28 mouse cellular contexts compared by ENCODE assay signal in genomic region chr14:62329631-62330030, GRCm38 (mm10). TPM values are rescaled to one million over a fixed set of nuclear protein-coding genes. Genes with fewer than 3 reads are reported as not detected.
DNase-seq lines count a peak whose midpoint lies in the region; ATAC-seq and TF ChIP-seq lines count a peak whose summit lies in the region.
"Had no signal": no experiment of that assay in that cellular context is flagged by ENCODE, and none has a peak within 500 bp of the region (broad histone marks: within the 10 kb centered on the region; RNA-seq: fewer than 3 reads in every experiment).

No protein-coding gene starts in this region.

- no peak for TF ChIP-seq EP300 in liver, postnatal 0 days (IDR thresholded peaks at IDR 0.05; ENCODE audit: low read depth)

- H3K79me2 ChIP-seq in liver, adult 2 months (ENCODE audit: control insufficient read depth, insufficient read depth, low read length), result peaks cover 3% of the 10 kb centered on the region; the same call in 1 of the 2 replicates

- no peak for TF ChIP-seq CTCF in liver, adult 2 months (IDR thresholded peaks at IDR 0.05; ENCODE audit: low read depth, low read length)
- no peak for TF ChIP-seq CTCF in liver, postnatal 0 days (IDR thresholded peaks at IDR 0.05; ENCODE audit: low read depth)

- H3K9ac ChIP-seq in kidney, embryonic 16.5 days (replicated peaks; ENCODE audit: low read length), result no peak overlapping the region
- H3K9ac ChIP-seq in liver, adult 2 months (ENCODE audit: low read depth, low read length), result no peak overlapping the region
- H3K9ac ChIP-seq in liver, postnatal 0 days (replicated peaks), result no peak overlapping the region
- H3K9ac ChIP-seq in hindbrain, embryonic 14.5 days, result no peak overlapping the region
- H3K9ac ChIP-seq: embryonic facial prominence, embryonic 13.5 days; forebrain, embryonic 12.5 days; forebrain, embryonic 15.5 days; hindbrain, embryonic 12.5 days had no signal

- no peaks in the 10 kb centered on the region for H3K9me3 ChIP-seq in kidney, embryonic 16.5 days (ENCODE audit: low read length)
- no peaks in the 10 kb centered on the region for H3K9me3 ChIP-seq in liver, postnatal 0 days (ENCODE audit: low read length)
- H3K9me3 ChIP-seq in hindbrain, embryonic 14.5 days (ENCODE audit: control insufficient read depth, low read length), result no peaks in the 10 kb centered on the region
- H3K9me3 ChIP-seq: embryonic facial prominence, embryonic 10.5 days; embryonic facial prominence, embryonic 13.5 days; forebrain, embryonic 12.5 days; forebrain, embryonic 15.5 days; hindbrain, embryonic 12.5 days had no signal

- H3K36me3 ChIP-seq in kidney, embryonic 16.5 days (ENCODE audit: insufficient read depth, low read length), result no peaks in the 10 kb centered on the region
- H3K36me3 ChIP-seq in liver, adult 2 months (ENCODE audit: control insufficient read depth, insufficient read depth, low read length), result no peaks in the 10 kb centered on the region
- no peaks in the 10 kb centered on the region for H3K36me3 ChIP-seq in liver, postnatal 0 days (replicated peaks; ENCODE audit: insufficient read depth, low read length)
- H3K36me3 ChIP-seq in hindbrain, embryonic 14.5 days (replicated peaks; ENCODE audit: control insufficient read depth, insufficient read depth), result no peaks in the 10 kb centered on the region
- H3K36me3 ChIP-seq: embryonic facial prominence, embryonic 10.5 days; embryonic facial prominence, embryonic 13.5 days; forebrain, embryonic 12.5 days; forebrain, embryonic 15.5 days; hindbrain, embryonic 12.5 days had no signal

- WGBS in kidney, embryonic 16.5 days, result 90% methylated on average over 3 of the region's 3 CpGs
- 31% methylated on average over 3 of the region's 3 CpGs for WGBS in liver, adult 2 months
- 65% methylated on average over 3 of the region's 3 CpGs for WGBS in liver, postnatal 0 days (ENCODE audit: insufficient replicate concordance)
- WGBS in hindbrain, embryonic 14.5 days, result 90% methylated on average over 3 of the region's 3 CpGs

- ATAC-seq in kidney, embryonic 16.5 days (ENCODE audit: low FRiP score, low TSS enrichment), result no peak
- no peak for ATAC-seq in liver, postnatal 0 days
- ATAC-seq in monocyte, adult 5-6 weeks (replicated peaks; ENCODE audit: insufficient number of reproducible peaks, low FRiP score, low TSS enrichment, poor library complexity, severe bottlenecking), result 0 out of 2 replicates have a peak, but pooled peaks have one; percentile 5
- ATAC-seq in hindbrain, embryonic 14.5 days (ENCODE audit: low FRiP score), result no peak
- ATAC-seq: CD4-positive, CD25-positive, alpha-beta regulatory T cell, adult 4 months; forebrain, embryonic 15.5 days had no signal

- H3K27me3 ChIP-seq in kidney, embryonic 16.5 days (ENCODE audit: insufficient read depth, low read length), result no peaks in the 10 kb centered on the region
- H3K27me3 ChIP-seq in liver, adult 2 months (ENCODE audit: control insufficient read depth, insufficient read depth, low read length), result no peaks in the 10 kb centered on the region
- H3K27me3 ChIP-seq in liver, postnatal 0 days (ENCODE audit: insufficient read depth, low read length), result no peaks in the 10 kb centered on the region
- H3K27me3 ChIP-seq in hindbrain, embryonic 14.5 days (ENCODE audit: control insufficient read depth, insufficient read depth, low read length), result no peaks in the 10 kb centered on the region
- H3K27me3 ChIP-seq: embryonic facial prominence, embryonic 13.5 days; forebrain, embryonic 12.5 days; forebrain, embryonic 15.5 days; hindbrain, embryonic 12.5 days had no signal

- TF ChIP-seq POLR2A in liver, adult 2 months (IDR thresholded peaks at IDR 0.05; ENCODE audit: extremely low read depth, insufficient read depth, low read length), result no peak

- H3K4me2 ChIP-seq in kidney, embryonic 16.5 days (replicated peaks; ENCODE audit: low read depth, low read length), result no peak overlapping the region
- no peak overlapping the region for H3K4me2 ChIP-seq in liver, postnatal 0 days (ENCODE audit: low read depth, low read length)
- H3K4me2 ChIP-seq in hindbrain, embryonic 14.5 days (replicated peaks), result no peak overlapping the region
- H3K4me2 ChIP-seq: embryonic facial prominence, embryonic 13.5 days; forebrain, embryonic 12.5 days; forebrain, embryonic 15.5 days; heart, embryonic 11.5 days; hindbrain, embryonic 12.5 days had no signal

- H3K27ac ChIP-seq in kidney, embryonic 16.5 days (ENCODE audit: low read length), result no peak overlapping the region
- H3K27ac ChIP-seq in liver, adult 2 months (replicated peaks; ENCODE audit: insufficient read depth, low read depth, low read length), result no peak overlapping the region
- no peak overlapping the region for H3K27ac ChIP-seq in liver, postnatal 0 days (ENCODE audit: low read depth)
- H3K27ac ChIP-seq in hindbrain, embryonic 14.5 days, result no peak overlapping the region
- H3K27ac ChIP-seq: embryonic facial prominence, embryonic 10.5 days; embryonic facial prominence, embryonic 13.5 days; forebrain, embryonic 12.5 days; forebrain, embryonic 15.5 days; heart, adult 2 months; hindbrain, embryonic 12.5 days had no signal

- H3K4me3 ChIP-seq in kidney, embryonic 16.5 days (ENCODE audit: low read length), result no peak overlapping the region
- no peak overlapping the region for H3K4me3 ChIP-seq in liver, adult 2 months (ENCODE audit: insufficient read depth, low read depth, low read length)
- no peak overlapping the region for H3K4me3 ChIP-seq in liver, postnatal 0 days (ENCODE audit: low read depth, low read length)
- no peak overlapping the region for H3K4me3 ChIP-seq in hindbrain, embryonic 14.5 days (replicated peaks; ENCODE audit: low read length)
- H3K4me3 ChIP-seq: embryonic facial prominence, embryonic 10.5 days; embryonic facial prominence, embryonic 13.5 days; erythroblast, embryonic 14.5 days; forebrain, embryonic 12.5 days; forebrain, embryonic 15.5 days; heart, adult 2 months; hindbrain, embryonic 12.5 days had no signal

- H3K4me1 ChIP-seq in kidney, embryonic 16.5 days (ENCODE audit: insufficient read depth, low read length), result peaks cover 22% of the 10 kb centered on the region
- peaks cover 2% of the 10 kb centered on the region; the same call in 1 of the 2 replicates for H3K4me1 ChIP-seq in liver, adult 2 months (ENCODE audit: control insufficient read depth, insufficient read depth, low read length)
- H3K4me1 ChIP-seq in liver, postnatal 0 days (ENCODE audit: insufficient read depth), result peaks cover 18% of the 10 kb centered on the region
- peaks cover 11% of the 10 kb centered on the region; the same call in 1 of the 2 replicates for H3K4me1 ChIP-seq in hindbrain, embryonic 14.5 days (replicated peaks; ENCODE audit: control insufficient read depth, insufficient read depth, low read length)

- peak; percentile 12 to 27 for DNase-seq in kidney, adult 8-10 months
- DNase-seq in liver, adult 2 months (ENCODE audit: extremely low read depth, low read depth, low spot score), result peak; percentile 73
- DNase-seq in liver, postnatal 0 days, result no peak
- DNase-seq in lung, postnatal 36 days, result peak; percentile 9
- DNase-seq in lung, adult 18-20 months, result no peak
- no peak for DNase-seq in hindbrain, embryonic 14.5 days (ENCODE audit: low spot score)
- DNase-seq: adrenal gland, adult 2 months; adrenal gland, postnatal 14 days; cerebellum, adult 11 months; cerebellum, adult 2 months; cerebellum, postnatal 10 days; cerebellum, postnatal 36 days; embryo, embryonic 11 days; gastrocnemius, postnatal 25 days; heart, adult 2 months had no signal

RNA-seq across cellular contexts. Expression of gene Dleu7, which starts 36.8 kb away (rescaled TPM):
- polyA plus RNA-seq in kidney, embryonic 16.5 days (2015; fragmentation: Nextera tagmentation; extraction: Ambion mirVana), result 5.3 and 5.4 TPM in 2 replicates
- 0.20 TPM in 1 of 2 replicates, not detected in the other for total RNA-seq in liver, adult 2 months (2014; rRNA removed)
- polyA plus RNA-seq in liver, adult 2 months (2012; rRNA removed), result 0.05 TPM in 1 of 2 replicates, not detected in the other
- 0.08 and 0.15 TPM in 2 replicates for polyA plus RNA-seq in liver, postnatal 0 days (2015; fragmentation: Nextera tagmentation; extraction: Ambion mirVana)
- not detected in 3 replicates for total RNA-seq in monocyte, adult 5-6 weeks (2017)
- 15.8 and 22.0 TPM in 2 replicates for polyA plus RNA-seq in hindbrain, embryonic 14.5 days (2014; fragmentation: Nextera tagmentation; extraction: Ambion mirVana)
- total RNA-seq: adrenal gland, postnatal 14 days; gastrocnemius, adult 8-10 months; gastrocnemius, postnatal 25 days; heart, adult 2 months; MEL had no signal
- polyA plus RNA-seq: adrenal gland, adult 2 months; C2C12; CD4-positive, CD25-positive, alpha-beta regulatory T cell, adult 4 months; erythroblast, embryonic 14.5 days had no signal

RNA-seq across cellular contexts. Expression of gene Rnaseh2b, which starts 37.2 kb away (rescaled TPM):
- polyA plus RNA-seq in kidney, embryonic 16.5 days (2015; fragmentation: Nextera tagmentation; extraction: Ambion mirVana), result 49.8 and 52.5 TPM in 2 replicates
- 5.6 and 5.9 TPM in 2 replicates for total RNA-seq in liver, adult 2 months (2014; rRNA removed)
- 0.85 and 1.3 TPM in 2 replicates for polyA plus RNA-seq in liver, adult 2 months (2012; rRNA removed)
- polyA plus RNA-seq in liver, postnatal 0 days (2015; fragmentation: Nextera tagmentation; extraction: Ambion mirVana), result 40.2 and 40.8 TPM in 2 replicates
- 12.2 to 18.4 TPM (median 16.7 TPM) in 3 replicates for total RNA-seq in monocyte, adult 5-6 weeks (2017)
- polyA plus RNA-seq in hindbrain, embryonic 14.5 days (2014; fragmentation: Nextera tagmentation; extraction: Ambion mirVana), result 26.2 and 29.7 TPM in 2 replicates

Comparison
In these comparisons a context has a peak if more than half of its experiments do, and no peak if none do; other contexts are left out.
1. DNase-seq: peak in kidney, adult 8-10 months (2 of 2), liver, adult 2 months (single experiment) and lung, postnatal 36 days (single experiment); none in liver, postnatal 0 days (single experiment), lung, adult 18-20 months (0 of 2) and hindbrain, embryonic 14.5 days (single experiment).
2. RNA of gene Rnaseh2b, which starts 37.2 kb away (polyA plus RNA-seq): 49.8 to 52.5 TPM in kidney, embryonic 16.5 days, 40.2 to 40.8 TPM in liver, postnatal 0 days and 26.2 to 29.7 TPM in hindbrain, embryonic 14.5 days; 0.85 to 1.3 TPM in liver, adult 2 months; every median in the first group is over 10 times any median in the second.